Mouse (Mus musculus) embryonic fibroblast, embryonic 13.5 days (primary cell): ENCODE results near the gene Hs2st1. TPM values are rescaled to one million over a fixed set of nuclear protein-coding genes. Genes with fewer than 3 reads are reported as not detected.
A peak's percentile ranks its signal among the peaks of the same experiment; 100 is the strongest.

Source experiments
- H3K27ac ChIP-seq: 2 replicates; pipeline ENCODE4 v1.5.1; 2012; ENCODE audit warnings: low read length, control low read depth, inconsistent platforms; ENCODE audit not compliant: insufficient read depth
- H3K4me1 ChIP-seq: 2 replicates; pipeline ENCODE4 v1.6.1; 2011; ENCODE audit warnings: low read length; ENCODE audit not compliant: control insufficient read depth, insufficient read depth
- H3K4me3 ChIP-seq: 2 replicates; pipeline ENCODE4 v1.5.1; 2011; ENCODE audit warnings: mild to moderate bottlenecking, control low read depth, low read length; ENCODE audit not compliant: insufficient read depth
- CTCF ChIP-seq: IDR thresholded peaks from 2 replicates; pipeline ENCODE4 v1.5.1; 2011; ENCODE audit warnings: mild to moderate bottlenecking, control low read depth, low read length, moderate library complexity, borderline replicate concordance; ENCODE audit not compliant: insufficient read depth
- POLR2A ChIP-seq: IDR thresholded peaks from 2 replicates; pipeline ENCODE4 v1.6.1; 2011; ENCODE audit warnings: low read depth, mild to moderate bottlenecking, control low read depth, low read length, moderate library complexity
- polyA plus RNA-seq: library from polyadenylated mRNA; stranded (reverse); fragments of >200 nt; gene quantifications from 2 replicates; pipeline ENCODE4 v1.2.4, GENCODE M21; 2011; ENCODE audit warnings: low read depth; ENCODE audit not compliant: missing spikeins, insufficient read length

Hs2st1 gene
- polyA plus RNA-seq, 1 experiment, result 83.7 TPM

DNA sequence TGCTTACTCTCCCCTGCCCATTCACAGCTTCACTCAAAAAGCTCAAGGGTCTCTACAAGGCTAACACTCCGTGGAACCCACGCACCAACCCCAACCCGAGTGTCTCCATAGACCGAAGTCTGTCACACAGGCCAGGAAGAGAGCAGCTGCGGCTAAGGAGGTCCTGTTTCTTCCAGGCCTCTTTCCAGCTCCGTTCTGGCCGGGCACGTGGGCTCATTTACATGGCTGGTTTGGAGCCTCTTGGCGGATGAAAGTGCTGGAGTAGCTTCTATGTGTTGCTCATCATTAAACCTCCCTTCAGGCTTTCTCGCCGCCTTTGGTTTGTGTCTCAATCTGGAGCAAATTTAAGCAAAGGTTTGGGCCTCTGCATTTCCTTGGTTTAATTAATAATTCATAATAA, 164.7 kb downstream of the Hs2st1 start:
- Histone ChIP-seq H3K4me1 (no peaks in the 10 kb centered on the region), H3K4me3 (no peak overlapping the region), H3K27ac (no peak overlapping the region)
- TF ChIP-seq CTCF (no peak), POLR2A (no peak)

DNA sequence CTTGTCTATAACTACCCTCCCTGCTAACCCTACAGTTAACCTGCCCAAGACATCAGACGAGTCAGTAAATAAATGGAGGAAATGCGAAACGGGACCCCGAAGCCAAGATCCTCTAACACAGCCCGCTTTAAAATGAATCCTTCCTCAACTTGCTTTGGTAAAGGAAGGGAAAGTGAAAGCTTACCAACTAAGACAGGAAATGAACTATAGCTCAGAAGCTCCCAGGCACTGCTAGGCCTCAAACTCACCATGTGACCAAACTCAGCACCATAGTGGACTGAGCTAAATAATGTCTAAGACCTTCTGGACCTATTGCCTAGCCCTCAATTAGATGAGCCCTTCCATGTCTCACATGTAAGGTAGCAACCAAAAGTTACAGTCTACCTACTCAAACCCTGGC, 168.7 kb downstream of the Hs2st1 start:
- no peak for TF ChIP-seq CTCF
- no peak for TF ChIP-seq POLR2A
- Histone ChIP-seq H3K27ac (no peak overlapping the region), H3K4me1 (no peaks in the 10 kb centered on the region), H3K4me3 (no peak overlapping the region)

DNA sequence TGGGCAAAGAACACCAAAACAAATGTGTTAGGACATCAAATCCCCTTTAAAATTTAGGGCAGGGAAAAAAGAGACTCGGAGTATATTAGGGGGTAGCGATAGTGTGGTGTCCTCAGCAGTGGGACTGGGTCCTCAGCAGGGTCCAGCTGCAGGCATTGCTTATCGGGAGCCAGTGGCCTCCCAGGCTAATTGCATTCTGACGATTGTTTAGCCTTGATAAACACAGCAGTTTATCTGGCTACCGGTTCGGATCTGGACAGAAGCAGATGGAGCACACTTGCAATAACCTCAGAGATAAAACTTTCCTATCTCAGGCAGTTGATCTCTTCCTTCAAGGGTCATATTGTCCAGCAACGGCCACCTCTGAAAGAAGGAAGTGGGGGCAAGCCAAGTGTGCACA, 169.1 kb downstream of the Hs2st1 start:
- Histone ChIP-seq H3K27ac (no peak overlapping the region), H3K4me1 (no peaks in the 10 kb centered on the region), H3K4me3 (no peak overlapping the region)
- TF ChIP-seq POLR2A (no peak), CTCF (no peak)

- no peak overlapping the region for H3K27ac ChIP-seq
- no peak for TF ChIP-seq POLR2A
- TF ChIP-seq CTCF, result no peak
- H3K4me1 ChIP-seq, result no peaks in the 10 kb centered on the region
- H3K4me3 ChIP-seq, result no peak overlapping the region
Observed at GRCm38 (mm10) chr3:144400374-144400773, 169.6 kb downstream of the Hs2st1 start.

DNA sequence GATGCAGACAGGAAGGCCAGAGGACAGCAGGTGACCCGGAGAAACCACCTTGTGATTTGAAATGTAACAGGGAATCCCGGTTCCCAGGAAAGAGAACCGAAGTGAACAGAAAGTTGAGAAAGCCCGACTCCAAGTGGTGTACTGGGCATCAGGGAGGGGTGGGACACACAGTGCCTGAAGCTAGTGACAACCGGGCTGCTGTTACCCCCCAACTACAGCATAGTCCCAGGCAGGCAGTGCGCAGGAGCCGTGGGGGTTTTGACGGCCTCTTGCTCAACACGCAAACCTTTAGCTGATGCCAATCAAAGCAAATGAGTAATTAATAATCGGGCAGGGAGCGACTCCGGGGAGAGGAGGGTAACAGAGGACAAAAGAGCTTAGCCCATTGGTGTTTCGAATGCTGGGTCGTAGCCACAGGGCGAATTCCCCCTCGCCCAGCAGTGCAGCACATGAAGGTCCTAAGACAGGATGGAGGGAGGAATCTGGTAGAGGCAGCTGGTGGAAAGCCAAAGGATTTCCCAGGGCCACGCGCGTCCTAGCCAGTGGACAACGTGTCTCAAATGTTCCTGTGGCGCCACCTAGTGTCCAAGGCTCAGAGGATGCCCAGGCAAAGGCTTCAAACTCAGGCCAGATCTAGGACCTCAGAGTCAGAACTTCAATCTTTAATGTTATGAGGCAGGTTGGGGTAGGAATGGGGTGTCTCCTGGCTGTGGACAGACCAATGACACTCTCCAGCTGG, 170.5 kb downstream of the Hs2st1 start:
- Histone ChIP-seq H3K4me3 (no peak overlapping the region), H3K4me1 (no peaks in the 10 kb centered on the region), H3K27ac (no peak overlapping the region)
- TF ChIP-seq POLR2A (no peak), CTCF (peak; percentile 92)

DNA sequence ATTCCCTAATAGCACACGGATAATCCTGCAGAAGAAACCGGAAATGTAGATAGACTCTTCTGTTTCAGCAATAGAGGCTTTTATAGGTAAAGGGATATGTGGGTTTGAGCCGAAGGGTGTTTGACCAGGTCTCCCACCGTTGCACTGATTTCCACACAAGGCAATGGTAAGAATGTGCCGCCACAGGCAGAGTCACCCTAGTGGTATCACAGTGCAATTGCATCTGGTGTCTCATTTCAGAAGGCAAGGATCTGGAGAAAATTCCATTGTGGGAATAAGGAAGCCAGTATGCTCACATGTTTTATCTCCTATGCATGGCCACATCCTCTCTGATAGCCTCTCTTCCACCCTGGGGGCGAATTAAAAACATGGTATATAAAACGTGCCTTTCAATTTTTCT, 171.8 kb downstream of the Hs2st1 start:
- no peak for TF ChIP-seq POLR2A
- no peak for TF ChIP-seq CTCF
- no peak overlapping the region for H3K27ac ChIP-seq
- no peaks in the 10 kb centered on the region for H3K4me1 ChIP-seq
- no peak overlapping the region for H3K4me3 ChIP-seq

GRCm38 (mm10) chr3:144396478-144396877, 173.5 kb downstream of the Hs2st1 start:
- no peak for TF ChIP-seq POLR2A
- TF ChIP-seq CTCF, result no peak

DNA sequence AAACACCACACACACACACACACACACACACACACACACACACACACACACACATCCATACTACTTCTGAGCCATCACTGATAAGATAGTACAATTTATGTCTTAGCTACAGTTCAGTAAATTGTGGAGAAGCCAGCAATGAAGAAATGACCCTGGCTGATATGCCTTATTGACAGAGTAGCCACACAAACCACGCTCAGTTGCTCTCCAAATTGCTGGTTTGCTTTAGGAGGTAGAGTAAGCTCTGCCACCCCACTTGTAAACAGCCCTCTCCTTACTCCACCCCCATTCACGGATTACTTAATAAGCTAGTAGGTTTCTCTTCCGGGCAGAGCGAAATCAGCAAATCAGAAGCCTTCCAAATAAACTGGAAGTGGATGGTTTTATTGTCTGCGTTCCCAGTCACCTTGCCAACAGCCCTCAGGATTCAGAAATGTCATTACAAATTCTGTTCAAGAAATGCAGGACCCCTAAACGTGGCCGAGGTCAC, 175.5 kb downstream of the Hs2st1 start:
- TF ChIP-seq CTCF (no peak), POLR2A (no peak)
- H3K4me3 ChIP-seq, result no peak overlapping the region
- no peaks in the 10 kb centered on the region for H3K4me1 ChIP-seq
- H3K27ac ChIP-seq, result no peak overlapping the region

More at GRCm38 (mm10) chr3:144396478-144396877, 173.5 kb downstream of the Hs2st1 start:
- H3K4me1 ChIP-seq, result no peaks in the 10 kb centered on the region
- H3K27ac ChIP-seq, result no peak overlapping the region
- H3K4me3 ChIP-seq, result no peak overlapping the region

DNA sequence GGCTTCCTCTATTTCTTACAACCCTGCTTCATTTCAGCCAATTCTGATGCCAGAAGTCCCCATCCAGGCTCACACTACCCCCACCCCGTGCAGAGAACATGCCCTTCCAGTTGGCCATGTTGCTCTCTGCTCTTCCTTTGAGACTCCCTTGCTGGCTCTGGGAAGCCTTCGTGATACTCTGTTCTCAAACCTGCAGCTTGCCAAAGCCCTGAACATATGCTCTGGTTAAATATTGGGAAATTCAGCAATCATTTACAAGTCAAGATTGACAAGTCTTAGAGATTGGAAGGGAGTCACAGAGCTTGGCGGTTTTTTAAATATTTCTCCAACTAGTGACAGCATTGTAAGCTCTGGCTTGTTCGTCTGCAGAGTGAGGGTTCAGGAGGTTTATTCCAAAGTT, 183.5 kb downstream of the Hs2st1 start:
- no peak for TF ChIP-seq CTCF
- no peak for TF ChIP-seq POLR2A
- Histone ChIP-seq H3K27ac (no peak overlapping the region), H3K4me1 (no peaks in the 10 kb centered on the region), H3K4me3 (no peak overlapping the region)

DNA sequence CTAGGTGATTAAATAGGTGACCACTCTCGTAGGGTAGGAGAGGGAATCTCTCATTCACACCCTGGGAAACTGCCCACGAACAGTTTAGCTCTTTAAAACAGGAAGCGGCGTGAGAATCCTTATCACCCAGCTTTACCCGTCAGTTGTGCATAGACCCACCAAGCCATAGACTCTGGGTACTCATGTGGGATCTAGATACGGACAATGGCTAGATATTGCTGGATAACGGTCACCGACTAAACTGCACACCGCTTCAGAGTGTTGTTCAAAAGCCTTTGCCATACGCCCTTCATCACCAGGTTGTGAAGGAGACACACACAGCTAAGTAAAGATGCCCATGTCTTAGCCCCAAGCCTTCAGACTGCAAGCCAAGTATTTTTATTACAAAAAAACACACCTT, 185.3 kb downstream of the Hs2st1 start:
- Histone ChIP-seq H3K27ac (no peak overlapping the region), H3K4me1 (no peaks in the 10 kb centered on the region), H3K4me3 (no peak overlapping the region)
- TF ChIP-seq POLR2A (no peak), CTCF (no peak)
